ENCODE assay signal across 26 mouse cellular contexts in the genomic region with DNA sequence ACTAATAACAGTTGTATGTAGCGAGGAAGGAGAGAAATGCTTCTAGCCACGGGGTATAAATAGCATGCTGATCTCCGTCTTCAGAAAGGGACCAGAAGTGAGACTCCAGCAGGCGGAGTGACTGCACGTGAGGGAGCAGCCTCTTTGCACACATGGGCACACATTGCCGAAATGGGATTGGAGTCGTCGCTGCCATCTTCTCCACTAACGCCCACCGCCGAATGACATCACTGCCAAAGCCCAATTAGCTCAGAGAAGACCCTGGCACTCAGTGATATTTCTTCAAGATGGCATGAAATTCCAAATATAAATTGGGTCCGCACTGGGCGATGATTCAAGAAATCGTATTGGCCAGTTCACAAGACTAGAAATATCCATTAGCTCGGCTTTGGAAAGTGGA.
A peak's percentile ranks its signal among the peaks of the same experiment; 100 is the strongest.
DNase-seq lines count a peak whose midpoint lies in the region; ATAC-seq and TF ChIP-seq lines count a peak whose summit lies in the region.
"Had no signal": no experiment of that assay in that cellular context is flagged by ENCODE, and none has a peak within 500 bp of the region (broad histone marks: within the 10 kb centered on the region; RNA-seq: fewer than 3 reads in every experiment).

No protein-coding gene starts in this region.

- 0 out of 2 replicates have a peak, but pooled peaks have one; percentile 19 for ATAC-seq in forebrain, embryonic 13.5 days
- ATAC-seq in forebrain, embryonic 15.5 days (replicated peaks), result no peak
- ATAC-seq in hindbrain, postnatal 0 days, result no peak
- no peak for ATAC-seq in hindbrain, embryonic 11.5 days (ENCODE audit: low FRiP score)
- no peak for ATAC-seq in midbrain, postnatal 0 days (ENCODE audit: low FRiP score)
- no peak for ATAC-seq in midbrain, embryonic 13.5 days
- ATAC-seq in liver, embryonic 12.5 days, result no peak
- ATAC-seq: intestine, postnatal 0 days; midbrain, embryonic 15.5 days had no signal

- TF ChIP-seq CTCF in hindbrain, postnatal 0 days (IDR thresholded peaks at IDR 0.05; ENCODE audit: low read depth), result no peak
- no peak for TF ChIP-seq CTCF in midbrain, postnatal 0 days (IDR thresholded peaks at IDR 0.05)

- H3K27me3 ChIP-seq in forebrain, embryonic 13.5 days, result no peaks in the 10 kb centered on the region
- no peaks in the 10 kb centered on the region for H3K27me3 ChIP-seq in forebrain, embryonic 15.5 days
- H3K27me3 ChIP-seq in hindbrain, postnatal 0 days (ENCODE audit: insufficient read depth, low read length), result no peaks in the 10 kb centered on the region
- no peaks in the 10 kb centered on the region for H3K27me3 ChIP-seq in hindbrain, embryonic 11.5 days (ENCODE audit: control insufficient read depth, insufficient read depth, low read length)
- H3K27me3 ChIP-seq in midbrain, postnatal 0 days (ENCODE audit: insufficient read depth, low read length), result no peaks in the 10 kb centered on the region
- no peaks in the 10 kb centered on the region for H3K27me3 ChIP-seq in midbrain, embryonic 13.5 days
- no peaks in the 10 kb centered on the region for H3K27me3 ChIP-seq in liver, embryonic 12.5 days (replicated peaks)
- H3K27me3 ChIP-seq: embryonic facial prominence, embryonic 12.5 days; limb, embryonic 15.5 days; liver, embryonic 15.5 days; midbrain, embryonic 15.5 days; neural tube, embryonic 13.5 days had no signal

- WGBS in forebrain, embryonic 13.5 days, result 84% methylated on average over 15 of the region's 15 CpGs
- WGBS in forebrain, embryonic 15.5 days, result 63% methylated on average over 15 of the region's 15 CpGs
- 77% methylated on average over 15 of the region's 15 CpGs for WGBS in hindbrain, postnatal 0 days
- WGBS in hindbrain, embryonic 11.5 days, result 91% methylated on average over 15 of the region's 15 CpGs
- WGBS in midbrain, postnatal 0 days, result 89% methylated on average over 15 of the region's 15 CpGs
- WGBS in midbrain, embryonic 13.5 days, result 90% methylated on average over 15 of the region's 15 CpGs
- WGBS in liver, embryonic 12.5 days (ENCODE audit: insufficient replicate concordance), result 83% methylated on average over 15 of the region's 15 CpGs

- H3K9ac ChIP-seq in forebrain, embryonic 13.5 days, result no peak overlapping the region
- no peak overlapping the region for H3K9ac ChIP-seq in forebrain, embryonic 15.5 days (replicated peaks)
- no peak overlapping the region for H3K9ac ChIP-seq in hindbrain, postnatal 0 days (replicated peaks; ENCODE audit: low read length)
- H3K9ac ChIP-seq in hindbrain, embryonic 11.5 days (ENCODE audit: low read depth, low read length), result no peak overlapping the region
- H3K9ac ChIP-seq in midbrain, postnatal 0 days (replicated peaks; ENCODE audit: low read length, poor library complexity, severe bottlenecking), result no peak overlapping the region
- no peak overlapping the region for H3K9ac ChIP-seq in midbrain, embryonic 13.5 days (replicated peaks)
- no peak overlapping the region for H3K9ac ChIP-seq in liver, embryonic 12.5 days
- H3K9ac ChIP-seq: embryonic facial prominence, embryonic 12.5 days; limb, embryonic 15.5 days; liver, embryonic 15.5 days; midbrain, embryonic 15.5 days; neural tube, embryonic 13.5 days had no signal

- no peak overlapping the region for H3K4me3 ChIP-seq in forebrain, embryonic 13.5 days
- H3K4me3 ChIP-seq in forebrain, embryonic 15.5 days, result no peak overlapping the region
- H3K4me3 ChIP-seq in hindbrain, postnatal 0 days (ENCODE audit: low read length), result no peak overlapping the region
- H3K4me3 ChIP-seq in hindbrain, embryonic 11.5 days (ENCODE audit: low read depth, low read length), result no peak overlapping the region
- H3K4me3 ChIP-seq in midbrain, postnatal 0 days (ENCODE audit: low read depth, low read length), result no peak overlapping the region
- no peak overlapping the region for H3K4me3 ChIP-seq in midbrain, embryonic 13.5 days (replicated peaks)
- no peak overlapping the region for H3K4me3 ChIP-seq in liver, embryonic 12.5 days
- H3K4me3 ChIP-seq: embryonic facial prominence, embryonic 12.5 days; hindbrain, embryonic 10.5 days; limb, embryonic 15.5 days; liver, embryonic 15.5 days; midbrain, embryonic 15.5 days; myocyte; neural tube, embryonic 13.5 days had no signal

- H3K27ac ChIP-seq in forebrain, embryonic 13.5 days, result no peak overlapping the region
- H3K27ac ChIP-seq in forebrain, embryonic 15.5 days (replicated peaks), result no peak overlapping the region
- H3K27ac ChIP-seq in hindbrain, postnatal 0 days, result no peak overlapping the region
- H3K27ac ChIP-seq in hindbrain, embryonic 11.5 days (ENCODE audit: low read depth, low read length), result no peak overlapping the region
- H3K27ac ChIP-seq in midbrain, postnatal 0 days (ENCODE audit: low read depth, low read length), result no peak overlapping the region
- H3K27ac ChIP-seq in midbrain, embryonic 13.5 days, result no peak overlapping the region
- H3K27ac ChIP-seq in liver, embryonic 12.5 days, result no peak overlapping the region
- H3K27ac ChIP-seq: embryonic facial prominence, embryonic 12.5 days; hindbrain, embryonic 10.5 days; limb, embryonic 15.5 days; liver, embryonic 15.5 days; midbrain, embryonic 15.5 days; neural tube, embryonic 13.5 days; stomach, postnatal 0 days had no signal

- H3K9me3 ChIP-seq in forebrain, embryonic 13.5 days (replicated peaks), result no peaks in the 10 kb centered on the region
- no peaks in the 10 kb centered on the region for H3K9me3 ChIP-seq in forebrain, embryonic 15.5 days
- no peaks in the 10 kb centered on the region for H3K9me3 ChIP-seq in hindbrain, postnatal 0 days (ENCODE audit: low read length)
- no peaks in the 10 kb centered on the region for H3K9me3 ChIP-seq in hindbrain, embryonic 11.5 days (ENCODE audit: control insufficient read depth, low read length)
- H3K9me3 ChIP-seq in midbrain, postnatal 0 days (ENCODE audit: low read length), result no peaks in the 10 kb centered on the region
- H3K9me3 ChIP-seq in midbrain, embryonic 13.5 days, result no peaks in the 10 kb centered on the region
- H3K9me3 ChIP-seq in liver, embryonic 12.5 days (replicated peaks), result no peaks in the 10 kb centered on the region
- H3K9me3 ChIP-seq: embryonic facial prominence, embryonic 12.5 days; hindbrain, embryonic 10.5 days; limb, embryonic 15.5 days; liver, embryonic 15.5 days; midbrain, embryonic 15.5 days; neural tube, embryonic 13.5 days had no signal

- DNase-seq in hindbrain, postnatal 0 days (ENCODE audit: low spot score), result peak; percentile 4
- DNase-seq in hindbrain, embryonic 11.5 days (ENCODE audit: low spot score), result no peak
- DNase-seq in midbrain, postnatal 0 days (ENCODE audit: low spot score), result peak; percentile 15
- peak; percentile 39 for DNase-seq in right cerebral cortex, postnatal 4 days
- DNase-seq: adrenal gland, adult 8-10 months; cerebellum, adult 9-11 months; gastrocnemius, postnatal 14 days; kidney, postnatal 25 days; lung, postnatal 4 days; retina, postnatal 1 day; thymus, adult 2 months; thymus, postnatal 4 days had no signal

- H3K36me3 ChIP-seq in forebrain, embryonic 13.5 days (ENCODE audit: poor library complexity, severe bottlenecking), result no peaks in the 10 kb centered on the region
- no peaks in the 10 kb centered on the region for H3K36me3 ChIP-seq in forebrain, embryonic 15.5 days
- no peaks in the 10 kb centered on the region for H3K36me3 ChIP-seq in hindbrain, postnatal 0 days (ENCODE audit: insufficient read depth, low read length)
- H3K36me3 ChIP-seq in hindbrain, embryonic 11.5 days (ENCODE audit: control insufficient read depth, insufficient read depth, low read length), result no peaks in the 10 kb centered on the region
- H3K36me3 ChIP-seq in midbrain, postnatal 0 days (ENCODE audit: insufficient read depth, low read length), result no peaks in the 10 kb centered on the region
- no peaks in the 10 kb centered on the region for H3K36me3 ChIP-seq in midbrain, embryonic 13.5 days
- H3K36me3 ChIP-seq in liver, embryonic 12.5 days, result no peaks in the 10 kb centered on the region
- H3K36me3 ChIP-seq: embryonic facial prominence, embryonic 12.5 days; hindbrain, embryonic 10.5 days; limb, embryonic 15.5 days; liver, embryonic 15.5 days; midbrain, embryonic 15.5 days; neural tube, embryonic 13.5 days had no signal

- H3K4me2 ChIP-seq in forebrain, embryonic 13.5 days, result no peak overlapping the region
- H3K4me2 ChIP-seq in forebrain, embryonic 15.5 days (replicated peaks), result no peak overlapping the region
- no peak overlapping the region for H3K4me2 ChIP-seq in hindbrain, postnatal 0 days (ENCODE audit: low read depth, low read length)
- H3K4me2 ChIP-seq in hindbrain, embryonic 11.5 days (replicated peaks; ENCODE audit: low read depth, low read length), result no peak overlapping the region
- H3K4me2 ChIP-seq in midbrain, postnatal 0 days (ENCODE audit: low read depth, low read length, poor library complexity, severe bottlenecking), result no peak overlapping the region
- no peak overlapping the region for H3K4me2 ChIP-seq in midbrain, embryonic 13.5 days (replicated peaks)
- no peak overlapping the region for H3K4me2 ChIP-seq in liver, embryonic 12.5 days
- H3K4me2 ChIP-seq: embryonic facial prominence, embryonic 12.5 days; heart, embryonic 11.5 days; limb, embryonic 15.5 days; liver, embryonic 15.5 days; midbrain, embryonic 15.5 days; neural tube, embryonic 13.5 days had no signal

- no peaks in the 10 kb centered on the region for H3K4me1 ChIP-seq in forebrain, embryonic 13.5 days
- no peaks in the 10 kb centered on the region for H3K4me1 ChIP-seq in forebrain, embryonic 15.5 days
- no peaks in the 10 kb centered on the region for H3K4me1 ChIP-seq in hindbrain, postnatal 0 days (ENCODE audit: insufficient read depth, low read length)
- H3K4me1 ChIP-seq in hindbrain, embryonic 11.5 days (replicated peaks; ENCODE audit: control insufficient read depth, insufficient read depth, low read length), result no peaks in the 10 kb centered on the region
- no peaks in the 10 kb centered on the region for H3K4me1 ChIP-seq in midbrain, postnatal 0 days (ENCODE audit: insufficient read depth, low read length)
- no peaks in the 10 kb centered on the region for H3K4me1 ChIP-seq in midbrain, embryonic 13.5 days (replicated peaks)
- no peaks in the 10 kb centered on the region for H3K4me1 ChIP-seq in liver, embryonic 12.5 days
- H3K4me1 ChIP-seq: embryonic facial prominence, embryonic 12.5 days; hindbrain, embryonic 10.5 days; limb, embryonic 15.5 days; liver, embryonic 15.5 days; midbrain, embryonic 15.5 days; neural tube, embryonic 13.5 days had no signal
